Mouse (Mus musculus): ENCODE measurements around the gene Ccdc169. TPM values are rescaled to one million over a fixed set of nuclear protein-coding genes. Genes with fewer than 3 reads are reported as not detected.

Ccdc169 gene
- not detected for total RNA-seq (2021)
- long read RNA-seq, experiment 1: 0 reads
- long read RNA-seq, experiment 2: 0 reads

DNA sequence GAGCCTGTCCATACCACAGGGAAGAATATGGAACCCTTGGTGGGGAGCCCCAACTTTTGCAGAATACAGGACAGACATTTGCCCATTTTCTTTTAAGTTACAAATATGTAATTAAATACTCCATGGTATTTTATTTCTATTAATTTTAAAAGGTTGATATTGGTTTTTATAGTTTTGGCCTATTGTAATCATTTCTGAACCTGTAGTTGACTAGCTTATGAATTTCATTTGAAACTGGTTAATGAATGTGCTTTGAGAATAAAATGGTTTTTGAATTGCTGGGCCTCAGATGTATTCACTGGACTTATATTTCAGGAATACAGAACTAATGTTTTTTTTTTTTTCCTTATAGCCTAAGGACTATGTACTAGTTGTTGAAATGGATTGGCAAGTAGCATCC lies at the start of gene Ccdc169:
Gene Ccdc169, plus strand, starts transcription at position 301 of the 400 bp plus-strand sequence.
- DNase-seq: no peak

DNA sequence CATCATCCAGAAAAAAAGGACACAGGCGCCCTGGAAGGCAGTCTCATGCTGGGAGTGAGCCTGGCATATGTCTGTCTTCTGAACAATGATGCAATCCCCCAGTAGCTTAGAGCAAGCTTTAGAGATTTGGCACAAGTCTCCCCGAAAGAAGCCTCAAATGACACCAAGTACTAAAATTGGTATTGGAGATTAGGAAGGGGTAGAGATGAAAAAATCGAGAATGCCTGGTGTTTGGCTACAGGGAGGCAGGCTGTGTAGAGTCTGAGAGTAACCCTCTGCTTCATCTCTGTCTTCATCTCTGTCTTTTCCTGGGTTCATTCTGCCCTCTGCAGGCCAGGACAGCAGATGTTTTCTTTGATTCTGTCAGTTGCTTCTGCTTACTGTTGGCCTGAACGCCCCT lies 49.8 kb upstream of the Ccdc169 start:
- no peak for DNase-seq

DNA sequence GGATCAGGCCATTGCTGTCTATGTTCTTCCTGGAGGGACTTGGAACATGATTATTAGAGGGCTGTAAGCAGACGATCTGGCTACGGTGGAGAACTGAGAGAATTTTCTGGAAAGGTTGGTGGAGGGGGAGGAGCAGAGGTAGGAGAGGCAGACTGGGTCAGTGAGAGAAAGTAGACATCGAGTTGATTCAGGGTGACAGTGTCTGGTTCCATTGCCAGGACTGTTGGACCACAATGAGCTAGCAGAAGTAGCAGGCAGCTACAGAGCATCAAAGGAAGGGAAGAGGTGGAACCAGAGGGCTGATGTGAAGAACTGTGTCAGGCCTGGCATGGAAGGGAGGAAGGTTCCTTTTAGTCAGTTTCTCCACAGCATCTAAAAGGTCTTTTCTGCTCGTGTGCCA lies 48.8 kb upstream of the Ccdc169 start:
- DNase-seq: no peak

DNA sequence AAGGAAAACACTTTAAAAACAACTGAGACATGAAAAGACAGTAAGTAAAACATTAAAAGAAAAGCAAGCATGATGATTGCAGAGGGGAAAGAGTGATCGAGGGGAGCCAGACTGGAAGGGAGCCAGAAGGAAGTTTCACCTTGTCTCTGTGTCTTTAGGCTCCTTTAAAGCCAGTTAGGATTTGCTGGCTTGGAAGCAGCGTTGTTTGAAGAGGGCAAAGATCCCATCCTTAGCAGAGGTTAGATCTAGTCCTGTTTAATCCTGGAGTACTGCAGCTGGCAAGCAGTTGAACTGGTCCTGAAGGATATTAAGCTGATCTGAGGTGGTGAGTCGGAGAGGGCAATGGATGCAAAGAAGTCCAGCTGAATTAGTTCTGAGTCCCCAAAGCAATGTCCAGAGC lies 48.3 kb upstream of the Ccdc169 start:
- no peak for DNase-seq

DNA sequence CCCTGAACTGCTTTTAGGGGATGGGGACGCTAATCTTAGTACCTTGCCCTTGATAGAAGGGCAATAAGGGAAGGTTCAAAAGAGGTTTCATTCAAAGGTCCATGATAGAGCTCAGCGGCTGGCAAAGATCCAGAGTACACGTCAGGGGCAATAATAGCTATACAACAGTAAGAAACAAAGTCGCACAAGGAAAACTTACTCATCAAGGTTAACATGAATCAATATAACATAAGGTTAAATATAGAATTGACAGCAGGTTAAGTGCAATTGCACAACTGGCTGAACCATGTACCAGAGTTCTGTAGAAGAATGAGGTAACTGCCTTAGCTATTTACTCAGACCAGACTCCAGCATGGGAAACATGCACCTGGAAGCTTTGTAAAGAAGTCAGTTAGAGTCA lies 47.8 kb upstream of the Ccdc169 start:
- DNase-seq: no peak

DNA sequence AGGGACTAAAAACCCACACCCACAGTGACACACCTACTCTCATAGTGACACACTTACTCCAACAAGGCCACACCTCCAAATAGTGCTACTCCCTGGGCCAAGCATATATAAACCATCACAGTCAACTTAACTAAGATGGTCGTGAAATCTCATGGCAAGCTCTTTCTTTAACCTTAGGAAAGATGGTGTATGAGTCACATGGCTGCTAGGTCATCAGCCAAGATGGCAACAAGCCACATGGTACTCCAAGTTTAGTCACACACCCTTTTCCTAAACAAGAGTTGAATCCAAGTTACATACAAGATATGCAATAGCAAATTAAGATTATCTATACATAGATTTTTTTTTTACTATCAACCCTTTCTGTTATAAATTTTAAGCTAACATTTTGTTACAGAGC lies 44.0 kb upstream of the Ccdc169 start:
- DNase-seq: no peak

DNA sequence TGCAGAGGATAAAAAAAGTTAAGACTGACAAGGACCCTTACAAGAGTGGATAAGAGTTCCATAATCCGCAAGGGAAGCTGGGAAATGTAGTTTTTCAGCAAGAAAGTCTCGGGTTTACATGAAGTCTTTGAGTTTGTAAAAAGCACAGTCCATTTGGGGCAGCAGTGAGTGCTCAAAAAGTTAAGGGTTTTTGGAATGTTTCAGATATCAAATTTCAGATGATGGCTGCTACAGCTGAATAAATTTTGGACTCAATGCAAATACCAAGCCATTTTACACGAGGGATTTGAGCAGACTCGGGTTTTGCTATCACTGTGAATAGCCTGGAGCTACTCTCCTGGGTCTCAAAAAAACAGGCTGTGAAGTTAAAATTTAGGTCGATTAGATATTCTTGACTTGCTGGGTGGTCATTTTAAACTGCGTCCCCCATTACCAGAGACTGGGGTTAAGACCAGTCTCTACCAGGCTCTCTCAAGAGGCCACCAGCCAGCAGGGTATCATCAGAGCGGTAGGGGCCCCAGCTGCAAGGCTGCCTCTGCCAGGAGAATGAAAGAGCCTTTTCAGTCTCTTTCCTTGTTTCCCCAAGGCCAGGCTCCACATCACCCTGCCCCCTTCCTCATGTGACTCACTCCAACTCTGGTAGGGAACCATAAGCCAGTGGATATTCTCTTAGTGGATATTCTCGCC lies 41.0 kb upstream of the Ccdc169 start:
- DNase-seq: peak; percentile 44

DNA sequence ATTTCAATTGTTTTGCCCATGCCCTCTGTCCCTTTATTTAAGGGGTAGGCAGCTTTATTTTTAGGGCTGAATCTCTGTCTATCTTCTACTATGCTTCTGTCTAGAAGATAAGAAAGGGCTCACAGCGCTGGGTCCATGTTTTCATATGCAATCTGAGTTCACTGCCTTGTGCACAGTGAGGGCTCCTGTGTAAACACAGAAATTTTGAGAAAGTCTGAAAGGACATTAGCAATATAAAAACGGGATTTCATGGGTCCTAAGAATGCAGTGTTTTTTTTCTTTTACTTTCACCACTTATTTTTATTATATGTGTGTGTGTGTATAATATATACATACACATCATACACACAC lies 40.5 kb upstream of the Ccdc169 start:
- no peak for DNase-seq

DNA sequence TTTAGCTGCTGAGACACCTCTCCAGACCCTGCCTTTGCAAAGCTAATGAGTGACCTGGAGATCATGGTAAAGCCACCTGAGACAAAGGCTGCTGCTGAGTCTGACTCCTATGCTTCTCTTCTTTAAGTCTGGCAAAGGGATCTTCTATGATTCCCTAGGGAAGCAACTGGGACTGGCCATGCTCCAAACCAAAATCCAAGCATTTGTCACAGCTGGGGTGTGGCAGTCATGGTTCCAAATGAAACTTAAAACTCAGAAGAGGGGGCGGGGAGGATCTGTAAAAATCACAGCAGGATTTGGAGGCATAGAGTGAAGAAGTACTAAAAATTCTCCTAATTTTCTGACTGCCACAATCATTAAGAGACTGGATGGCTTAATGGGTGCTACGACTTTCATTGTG lies 40.0 kb upstream of the Ccdc169 start:
- peak; percentile 32 for DNase-seq

DNA sequence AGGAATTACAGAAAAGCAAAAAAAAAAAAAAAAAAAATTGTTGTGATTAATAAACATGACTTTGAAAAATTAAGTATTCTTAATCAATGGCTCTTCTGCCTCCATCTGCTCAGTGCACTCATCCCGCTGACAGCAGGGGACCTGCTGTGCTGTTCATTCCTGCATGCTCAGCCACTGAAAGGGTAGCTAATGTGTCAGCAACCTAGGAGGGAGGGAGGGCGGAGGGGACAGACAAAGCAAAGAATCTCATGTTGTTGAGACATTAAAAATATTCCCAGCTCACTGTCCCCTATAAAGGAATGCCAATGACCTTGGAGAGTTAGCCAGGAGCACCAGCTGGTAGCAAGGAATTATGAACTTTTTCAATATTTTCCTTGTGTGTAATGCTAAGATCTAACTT lies 39.1 kb upstream of the Ccdc169 start:
- DNase-seq: no peak

DNA sequence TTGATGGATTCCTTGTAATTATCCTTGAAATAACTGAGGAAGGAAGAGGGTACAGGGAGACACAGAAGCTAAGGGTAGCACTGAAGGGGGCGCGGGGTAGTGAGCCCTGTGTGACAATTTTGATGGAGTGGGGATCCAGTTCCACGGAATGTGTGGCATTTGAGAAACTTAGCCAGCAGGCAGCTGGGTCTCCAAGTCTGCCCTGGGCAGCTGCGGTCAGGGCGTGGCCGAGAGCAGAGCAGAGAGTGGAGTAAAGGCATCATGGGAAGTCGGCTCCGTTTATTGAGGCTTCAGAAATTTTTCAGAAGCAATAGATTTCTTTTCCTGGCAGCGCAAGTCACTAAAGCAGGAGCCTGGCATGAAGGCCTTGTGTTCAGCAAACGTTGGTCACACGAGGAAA lies 38.1 kb upstream of the Ccdc169 start:
- DNase-seq: no peak

DNA sequence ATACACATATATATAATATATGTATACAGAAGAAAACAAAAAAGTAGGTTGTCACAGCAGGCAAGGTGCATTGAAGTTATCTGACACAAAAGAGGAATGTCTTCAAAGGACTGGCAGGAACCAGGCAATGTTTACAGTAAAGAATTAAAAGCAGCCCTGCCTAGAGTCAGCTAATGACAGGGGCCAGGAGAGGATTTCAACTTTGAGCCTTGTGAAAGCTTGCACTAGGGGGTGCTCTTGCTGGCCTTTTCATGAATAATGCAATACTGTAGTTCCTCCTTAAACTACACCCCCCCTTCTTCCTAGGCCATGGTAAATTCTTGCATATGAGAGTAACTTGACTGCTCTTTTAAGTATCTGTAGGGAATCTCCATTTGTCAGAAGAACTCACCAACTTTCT lies 36.0 kb upstream of the Ccdc169 start:
- DNase-seq: no peak

DNA sequence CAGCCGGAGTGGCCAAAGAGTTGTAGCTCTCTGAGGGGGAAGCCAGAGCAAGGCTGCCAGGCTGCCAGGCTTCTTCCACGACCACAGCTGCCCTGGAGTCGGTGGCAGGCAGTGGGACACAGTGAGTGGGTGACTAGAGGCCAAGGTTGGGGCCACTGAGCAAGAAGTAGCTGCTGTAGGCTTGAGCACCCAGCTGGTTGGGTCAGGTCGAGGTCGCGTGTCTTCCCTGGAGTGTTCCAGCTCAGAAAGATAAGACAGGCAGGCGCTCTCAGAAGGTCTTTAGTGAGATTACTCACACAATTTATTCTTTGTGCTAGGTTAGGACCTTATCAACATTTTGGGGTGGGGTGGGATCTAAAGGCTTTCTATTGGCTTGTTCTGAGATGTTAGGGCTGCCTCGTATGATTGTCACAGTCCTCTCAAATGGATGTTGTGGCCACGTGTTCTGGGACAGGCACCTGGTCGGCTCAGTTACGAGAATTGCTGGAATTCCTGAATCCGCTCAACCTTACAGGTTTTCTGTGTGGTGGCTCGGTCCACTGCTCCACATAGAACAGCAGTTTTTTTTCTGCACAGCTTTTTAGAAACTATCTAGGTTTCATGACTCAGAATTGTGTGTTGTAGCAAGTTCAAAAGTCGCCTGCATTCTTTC lies 31.6 kb upstream of the Ccdc169 start:
- DNase-seq: no peak

DNA sequence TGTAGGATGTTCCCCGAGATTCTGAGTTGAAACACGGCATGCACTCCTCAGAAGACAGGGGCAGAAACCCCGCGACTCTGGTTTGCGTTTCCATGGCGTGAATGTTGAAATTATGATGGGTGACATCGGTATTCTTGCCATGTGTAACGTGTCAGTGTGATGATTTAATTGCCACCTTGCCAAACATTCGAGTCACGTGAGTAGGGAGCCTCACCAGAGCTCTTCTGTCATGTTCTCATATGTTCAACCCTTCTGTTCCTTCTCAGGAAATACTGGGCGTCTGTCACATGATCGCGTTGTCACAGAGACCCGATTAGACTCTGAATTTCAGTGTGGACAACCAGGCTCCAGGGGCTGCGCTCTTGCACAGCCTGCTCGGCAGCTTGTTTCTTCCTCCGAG lies 31.1 kb upstream of the Ccdc169 start:
- no peak for DNase-seq

DNA sequence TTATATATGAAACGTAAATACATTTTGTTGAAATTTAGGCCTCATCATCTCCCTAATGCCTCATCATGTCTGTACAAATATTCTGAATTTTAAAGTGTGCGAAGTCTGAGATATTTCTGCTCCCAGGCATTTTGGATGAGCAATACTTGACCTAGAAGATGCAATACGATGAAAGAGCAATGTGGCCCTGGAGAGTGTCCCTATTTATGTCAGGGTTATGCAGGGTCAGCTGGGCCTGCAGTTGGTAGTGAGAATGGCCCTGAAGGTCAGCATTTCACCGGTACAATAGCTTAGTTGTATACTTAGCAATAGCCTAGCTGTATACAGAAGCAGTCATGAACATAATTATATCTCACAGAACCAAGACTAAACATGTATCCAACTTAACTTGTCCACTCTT lies 28.0 kb upstream of the Ccdc169 start:
- no peak for DNase-seq

DNA sequence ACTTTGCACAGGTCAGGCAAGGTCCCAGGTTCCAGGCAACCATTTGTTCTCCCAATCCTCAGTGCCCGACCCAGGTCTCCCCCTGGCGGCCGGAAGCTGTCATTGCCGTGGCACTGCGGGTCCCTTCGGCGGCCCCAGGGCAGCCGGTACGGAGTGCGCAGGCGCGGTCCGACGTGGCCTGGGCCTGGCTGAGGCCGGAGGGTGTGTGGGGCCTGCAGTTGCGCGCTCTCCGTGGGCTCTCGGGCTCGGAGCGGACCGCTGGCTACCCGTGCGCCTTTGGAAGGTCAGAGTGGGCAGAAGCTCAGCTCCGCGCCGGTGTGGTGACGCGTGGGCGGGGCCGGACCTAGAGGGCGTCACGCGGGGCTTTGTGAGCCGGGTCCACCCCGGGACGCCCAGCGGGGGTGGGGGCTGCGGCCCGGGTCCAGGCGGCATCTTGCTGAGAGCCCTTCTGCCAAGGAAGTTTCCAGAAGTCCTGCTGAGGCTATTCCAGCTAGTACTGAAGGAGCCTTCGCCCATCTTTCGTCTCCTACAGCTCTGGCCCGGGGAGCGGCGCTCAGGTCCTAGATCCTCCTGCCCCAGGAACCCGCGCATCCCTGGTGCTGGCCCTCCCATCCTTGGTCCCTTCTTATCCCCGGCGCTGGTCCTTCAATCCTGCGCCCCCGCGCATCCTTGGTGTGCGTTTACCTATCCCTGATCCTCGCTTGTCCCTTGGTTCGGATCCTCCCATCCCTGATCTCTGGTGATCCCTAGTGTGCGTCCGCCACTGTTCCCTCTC lies 25.0 kb upstream of the Ccdc169 start, which contains the start of gene Spg20:
Gene Spg20, plus strand, starts transcription at position 174 of the 775 bp plus-strand sequence.
- DNase-seq: peak; percentile 92

DNA sequence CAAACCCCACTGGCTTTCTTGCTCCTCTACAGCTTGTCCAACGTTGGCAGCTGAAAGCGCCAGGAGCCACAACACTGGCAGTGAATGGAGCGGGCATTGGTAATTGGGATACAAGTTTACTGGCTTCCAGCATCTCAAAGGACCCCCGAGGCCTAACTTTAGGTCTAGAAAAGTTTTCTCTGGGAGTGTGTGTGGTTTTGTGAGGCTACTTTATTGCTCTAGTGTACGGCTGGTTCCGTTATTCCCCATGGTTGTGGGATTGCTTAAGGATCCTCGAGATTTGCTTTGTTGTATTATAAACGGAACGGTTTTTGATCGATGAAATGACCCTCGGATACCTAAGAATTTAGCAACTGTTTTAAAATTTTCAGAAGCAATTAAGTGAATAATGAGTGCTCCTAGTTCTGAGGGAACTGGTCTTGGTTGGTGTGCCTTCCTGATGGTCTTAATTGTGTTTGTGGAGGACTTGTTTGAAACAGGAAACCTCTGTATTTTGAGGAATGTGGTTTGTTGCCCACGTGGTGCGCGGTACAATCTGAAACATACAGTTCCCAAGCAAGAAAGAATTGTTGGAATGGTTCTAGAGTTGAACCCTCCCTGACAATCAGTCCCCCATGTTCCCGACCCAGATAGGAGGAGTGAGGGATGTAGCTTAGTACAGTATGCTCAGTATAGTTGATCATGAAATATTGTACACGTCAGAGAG lies 24.3 kb upstream of the Ccdc169 start:
- peak; percentile 18 for DNase-seq

DNA sequence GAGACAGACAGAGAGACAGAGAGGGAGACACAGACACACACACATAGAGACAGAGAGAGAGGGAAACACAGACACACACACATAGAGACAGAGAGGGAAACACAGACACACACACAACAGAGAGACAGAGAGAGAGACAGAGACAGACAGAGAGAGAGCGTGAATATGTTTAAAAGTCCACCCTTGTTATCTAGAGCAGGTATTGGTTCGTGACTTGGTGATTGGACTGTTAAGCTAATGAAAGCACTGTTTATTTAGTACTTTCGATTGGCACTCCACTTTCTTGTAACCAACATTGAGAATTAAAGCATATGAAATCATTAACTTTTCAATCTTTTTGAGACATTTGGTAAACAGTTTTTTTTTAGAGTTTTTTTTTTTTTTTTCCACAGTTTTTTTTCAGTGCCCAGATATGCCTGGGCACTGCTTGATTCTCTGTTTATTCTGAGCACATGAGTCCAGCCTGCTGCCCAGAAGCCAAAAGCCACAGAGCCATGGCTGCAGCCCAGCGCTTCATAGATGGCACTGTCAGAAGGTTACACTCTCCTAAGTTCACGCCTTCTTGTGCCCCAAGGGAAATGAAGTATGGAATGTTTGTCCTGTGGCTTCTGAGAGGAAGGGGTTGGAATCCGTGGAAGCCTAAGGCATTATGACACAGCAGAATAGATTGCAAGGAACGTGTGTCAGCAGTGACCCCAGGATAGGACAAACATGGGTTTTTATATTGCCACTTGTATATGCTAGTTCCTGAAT lies 22.6 kb upstream of the Ccdc169 start:
- peak; percentile 56 for DNase-seq

DNA sequence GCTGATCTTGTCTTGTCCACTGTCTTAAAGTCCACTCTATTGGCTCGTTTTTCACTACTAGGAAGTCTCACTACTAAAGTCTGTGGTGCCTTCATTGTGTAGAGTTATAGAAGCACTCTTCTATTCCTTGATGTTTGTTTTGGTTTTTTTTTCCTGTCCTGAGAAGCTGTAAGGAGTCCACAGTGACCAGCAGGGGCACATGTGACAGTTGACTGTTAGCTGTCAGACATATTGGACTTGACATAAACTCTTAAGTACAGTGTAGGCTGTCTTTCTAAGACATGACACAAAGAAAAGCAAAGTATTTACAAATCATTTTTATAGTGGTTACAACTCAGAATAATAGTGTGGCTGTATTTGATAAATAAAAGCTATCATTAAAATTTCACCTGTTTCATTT lies 22.1 kb upstream of the Ccdc169 start:
- no peak for DNase-seq

DNA sequence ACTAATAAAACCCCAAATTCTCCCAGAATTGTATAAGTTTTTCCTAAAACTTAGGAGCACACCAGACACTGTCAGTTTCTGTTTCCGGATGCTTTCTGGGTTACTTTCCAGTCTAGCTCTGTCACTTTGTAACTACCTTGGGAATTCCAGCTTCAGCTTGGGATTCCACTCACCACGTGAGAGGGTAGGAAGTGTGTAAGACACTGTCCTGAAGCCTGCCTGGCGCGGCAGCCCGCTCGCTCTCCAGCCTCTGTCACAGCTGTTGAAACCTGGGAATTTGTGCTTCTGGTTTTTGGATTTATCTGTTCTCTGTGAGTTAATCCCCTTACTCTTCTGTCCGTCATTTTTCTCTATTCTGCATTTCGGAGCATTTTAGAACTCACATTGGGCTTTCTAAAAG lies 21.1 kb upstream of the Ccdc169 start:
- DNase-seq: no peak

DNA sequence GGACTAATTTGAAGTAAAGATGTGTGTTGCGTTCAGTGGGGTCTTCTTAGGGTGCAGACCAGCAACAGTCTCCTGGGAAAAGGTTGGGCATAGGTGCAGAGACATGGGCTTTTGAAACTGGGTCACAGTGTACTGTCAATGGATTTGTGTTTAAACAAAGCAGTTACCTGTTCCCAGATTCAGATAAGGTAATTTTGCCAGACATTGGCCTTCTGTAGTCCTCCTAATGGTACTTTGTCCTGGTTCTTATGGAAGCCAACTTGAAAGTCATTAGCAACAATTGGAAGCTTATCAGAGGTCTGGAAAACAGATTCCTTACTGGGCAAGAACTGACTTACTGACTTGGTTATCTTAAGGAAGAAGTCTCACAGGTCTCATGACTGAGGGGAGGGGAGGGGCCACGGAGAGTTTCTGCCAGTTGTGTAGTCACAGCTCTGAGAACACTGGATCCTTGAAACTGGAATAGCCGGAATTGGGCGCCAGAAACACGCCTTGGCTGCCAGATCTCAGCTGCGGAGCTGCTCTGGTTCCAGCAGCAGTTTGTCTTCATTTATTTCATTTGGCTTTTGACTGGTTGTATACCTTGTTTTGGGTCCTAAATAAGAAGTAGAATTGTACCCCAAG lies 17.8 kb upstream of the Ccdc169 start:
- DNase-seq: peak; percentile 66
